Mouse (Mus musculus): ENCODE measurements around the gene Pgam2.

DNA sequence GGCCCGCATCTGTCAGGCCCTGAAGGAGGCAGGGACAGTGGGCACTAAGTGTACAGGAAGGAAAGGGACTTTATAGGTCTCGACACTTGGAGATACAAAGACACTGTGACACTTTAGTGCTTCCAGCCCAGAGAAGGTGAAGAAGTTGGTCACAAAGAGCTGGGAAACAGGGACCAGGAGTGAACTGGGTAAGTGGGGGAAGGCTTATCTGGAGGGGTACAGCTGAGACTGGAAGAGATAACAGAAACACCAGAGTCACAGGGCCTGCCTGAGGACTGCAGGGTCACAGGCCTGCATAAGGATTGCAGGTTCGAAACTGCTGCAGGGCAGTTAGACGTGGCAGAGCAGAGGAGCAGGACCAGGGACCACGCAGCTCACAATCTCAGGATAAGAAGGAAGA, 24.4 kb upstream of the Pgam2 start:
- TF ChIP-seq CTCF (IDR thresholded peaks at IDR 0.05; ENCODE audit: insufficient read depth, low read length) (no peak), POLR2A (IDR thresholded peaks at IDR 0.05; ENCODE audit: borderline replicate concordance, extremely low read depth, low read depth, low read length) (no peak)
